Mouse (Mus musculus) T-helper 2 cell (primary cell): Measurements from ENCODE around the gene Edc3.

Source experiments
- in situ Hi-C: fragments of 300-600 bp; cut with MboI, MseI; formaldehyde crosslinking; loops from one replicate; pipeline ENCODE4 v1.15.1; 2025; ENCODE audit warnings: high pct_unique_total_duplicates

Edc3 gene

GRCm38 (mm10) chr9:57760416-57761146 lies 52.2 kb downstream of the Edc3 start:
- in situ Hi-C loops, result loop anchor here (10.0 kb wide), 1 partner anchor 826 kb away; the partner anchor contains the start of gene Imp3

DNA sequence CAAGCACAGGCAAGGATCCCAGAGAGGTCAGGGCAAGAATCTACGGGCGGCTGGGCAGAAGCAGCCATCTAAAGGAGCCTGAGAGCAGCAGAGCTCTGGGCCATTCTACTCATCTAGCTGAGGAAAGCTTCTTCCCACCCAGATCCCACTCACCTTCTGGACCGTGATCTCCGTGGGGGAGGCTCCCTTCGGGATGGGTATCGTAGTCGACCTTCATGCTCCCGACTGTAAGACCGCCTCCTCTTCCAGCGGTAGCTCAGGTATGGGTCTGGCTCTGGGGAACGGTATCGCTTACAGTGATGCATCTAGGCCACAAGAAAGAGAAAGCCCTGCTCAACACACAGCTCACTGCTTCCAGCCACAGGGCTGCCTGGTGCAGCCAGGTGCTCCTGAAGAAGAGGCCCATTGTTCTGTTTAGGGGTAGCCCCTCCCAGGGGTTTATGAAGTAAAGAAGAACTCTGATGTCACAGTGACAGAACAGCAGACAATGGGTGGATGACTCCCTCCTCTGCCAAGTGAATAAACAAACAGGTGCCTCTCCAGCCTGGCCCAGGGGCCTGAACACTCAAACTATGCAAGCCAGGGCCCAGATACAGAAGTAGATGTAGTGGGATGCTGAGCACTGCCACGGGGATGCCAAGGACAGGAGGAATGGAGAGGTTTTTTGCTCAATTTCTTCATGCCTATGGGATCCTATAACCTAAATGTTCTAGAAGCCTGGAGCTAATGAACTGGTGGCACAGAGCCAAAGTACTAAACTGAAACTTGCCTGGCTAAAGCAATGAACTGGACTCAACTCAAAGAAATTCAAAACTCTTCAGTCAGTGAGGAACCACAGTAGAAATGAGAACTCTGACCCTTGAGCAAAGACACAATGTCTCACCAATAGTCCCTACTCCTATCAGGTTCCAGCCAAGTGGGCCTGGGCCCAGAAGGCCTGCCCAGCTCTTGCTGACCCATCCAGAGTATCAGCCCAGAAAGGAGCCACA lies 53.5 kb downstream of the Edc3 start:
- in situ Hi-C loops, result loop anchor here (10.0 kb wide), 1 partner anchor 827 kb away; the partner anchor contains the start of gene Imp3

GRCm38 (mm10) chr9:57762563-57762991 lies 54.2 kb downstream of the Edc3 start:
- in situ Hi-C loops, result loop anchor here (10.0 kb wide), 1 partner anchor 828 kb away; the partner anchor contains the start of gene Imp3

DNA sequence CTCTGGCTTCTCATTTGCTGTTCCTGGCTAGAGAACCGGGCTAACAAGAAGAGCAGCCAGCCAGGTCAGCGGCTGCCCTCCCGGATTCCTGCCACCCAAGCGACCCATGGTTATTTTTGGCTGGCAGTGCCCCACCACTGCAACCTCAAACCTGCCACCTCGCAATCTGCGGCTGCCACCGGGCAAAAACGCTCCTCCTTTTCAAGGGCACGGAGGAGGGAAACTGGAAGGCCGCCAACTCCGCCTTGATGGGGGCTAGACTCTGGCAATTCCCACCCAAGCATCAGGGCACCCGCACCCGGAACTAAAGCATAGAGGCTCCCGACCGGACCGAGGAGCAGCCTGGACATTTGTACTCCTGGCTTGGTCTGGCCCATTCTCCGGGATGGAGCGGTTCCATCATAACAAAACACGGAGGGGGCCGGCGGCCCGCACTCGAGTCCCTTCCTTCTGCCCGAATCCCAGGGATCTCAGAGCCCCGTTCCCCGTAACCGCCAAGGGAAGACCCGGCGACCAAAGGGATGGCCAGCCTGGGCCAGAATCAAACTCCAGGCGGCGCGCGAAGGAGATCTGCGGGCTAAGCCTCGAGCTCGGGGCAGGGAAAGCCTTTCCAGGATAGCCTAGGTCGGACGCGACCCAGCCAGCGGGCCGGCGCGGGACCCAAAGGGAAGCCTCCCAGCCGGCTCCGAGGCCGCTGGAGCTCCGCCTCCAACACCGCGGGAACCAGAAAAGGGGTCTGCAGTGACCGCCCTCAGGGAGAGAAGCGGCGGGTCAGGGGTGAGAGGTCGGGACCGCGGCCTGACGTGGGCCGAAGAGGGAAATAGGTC lies 56.0 kb downstream of the Edc3 start:
- in situ Hi-C loops, result loop anchor here (10.0 kb wide), 1 partner anchor 830 kb away; the partner anchor contains the start of gene Imp3

DNA sequence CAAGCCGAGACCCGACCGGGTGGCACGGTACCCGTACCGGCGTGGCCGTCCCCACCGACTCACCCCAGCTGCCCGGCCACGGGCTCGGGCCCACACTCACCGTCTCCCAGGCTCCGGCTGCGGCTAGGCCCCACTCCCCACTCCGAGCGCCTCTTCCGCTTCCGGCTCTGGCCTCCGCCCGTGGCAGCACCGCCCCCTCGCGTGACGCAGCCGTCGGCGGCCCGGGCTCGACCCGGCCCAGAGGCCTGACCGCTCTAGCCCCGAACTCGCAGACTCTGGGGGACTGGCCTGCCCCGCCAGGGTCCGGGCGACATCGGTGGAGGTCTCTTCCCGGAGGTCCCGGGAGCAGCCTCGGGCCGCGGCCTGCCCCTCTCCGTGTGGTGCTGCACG lies 56.6 kb downstream of the Edc3 start:
- in situ Hi-C loops, result loop anchor here (10.0 kb wide), 1 partner anchor 830 kb away; the partner anchor contains the start of gene Imp3

GRCm38 (mm10) chr9:57765364-57766351 lies 57.3 kb downstream of the Edc3 start, which contains the start of gene Clk3:
Gene Clk3 (minus strand): TSS chr9:57765860.
- in situ Hi-C loops, result loop anchor here (10.0 kb wide), 1 partner anchor 831 kb away; the partner anchor contains the start of gene Imp3

DNA sequence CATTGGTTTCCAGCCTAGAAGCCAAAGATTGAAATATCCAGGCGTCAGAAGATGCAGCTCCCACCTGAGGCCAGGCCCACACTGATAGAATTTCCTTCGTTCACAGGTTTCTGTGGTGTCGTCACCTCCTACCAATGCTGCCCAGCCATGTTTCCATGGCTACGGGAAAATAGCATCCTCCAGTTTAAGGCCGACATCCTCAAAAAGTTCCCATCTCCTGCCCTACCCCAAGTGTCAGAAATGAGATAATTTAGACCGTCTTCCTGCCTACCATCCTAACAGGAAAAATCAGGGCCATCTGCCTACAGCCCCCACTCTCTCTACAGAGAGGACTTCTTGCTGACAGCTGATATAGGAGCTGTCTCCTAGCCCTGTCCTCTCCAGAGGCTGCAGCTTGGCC lies 58.1 kb downstream of the Edc3 start:
- in situ Hi-C loops, result loop anchor here (10.0 kb wide), 1 partner anchor 832 kb away; the partner anchor contains the start of gene Imp3

DNA sequence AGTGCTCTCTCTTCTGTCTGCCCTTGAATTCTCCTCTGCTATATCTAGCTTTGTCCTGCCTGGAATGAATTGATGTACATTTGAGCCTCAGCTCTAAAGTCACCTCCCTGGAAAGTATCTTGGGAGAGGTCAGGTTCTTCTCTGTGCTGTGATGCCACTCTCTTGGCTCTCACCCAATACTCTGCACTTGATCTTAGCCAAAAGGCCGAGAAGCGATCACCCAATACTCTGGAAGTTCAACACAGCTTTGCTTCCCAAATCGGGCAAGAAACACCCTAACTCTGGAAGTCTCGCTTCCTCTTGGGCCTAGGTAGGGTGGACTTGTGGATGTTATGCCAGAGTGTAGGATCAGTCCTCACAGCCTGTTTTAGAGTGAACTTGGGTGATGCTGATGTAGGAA lies 58.9 kb downstream of the Edc3 start:
- in situ Hi-C loops, result loop anchor here (10.0 kb wide), 1 partner anchor 832 kb away; the partner anchor contains the start of gene Imp3

DNA sequence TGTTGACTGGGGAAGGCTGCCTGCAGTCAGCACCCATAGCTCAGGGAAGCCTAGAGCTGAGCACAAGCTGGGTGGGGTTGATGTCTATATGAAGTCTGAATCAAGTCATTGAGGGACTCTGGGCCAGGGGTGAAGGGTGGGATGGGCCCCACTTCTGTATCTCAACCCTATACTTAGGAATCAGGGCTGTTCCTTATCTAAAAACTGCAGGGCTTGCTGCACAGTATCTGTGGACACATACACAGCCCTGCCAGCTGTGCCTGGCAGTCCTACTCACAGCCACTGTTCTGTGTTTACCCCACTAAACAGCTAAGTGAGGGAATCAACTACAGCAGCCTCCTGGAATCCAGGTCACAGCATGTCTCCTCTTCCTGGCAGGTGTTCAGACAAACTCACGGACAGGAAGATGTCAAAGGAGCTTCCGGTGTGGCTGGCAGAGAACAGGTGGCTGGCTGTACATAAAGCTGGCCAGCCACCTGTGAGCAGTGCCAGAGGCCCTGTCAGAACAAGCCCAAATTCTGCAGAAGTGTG lies 61.3 kb downstream of the Edc3 start:
- in situ Hi-C loops, result loop anchor here (10.0 kb wide), 1 partner anchor 835 kb away; the partner anchor contains the start of gene Imp3

- in situ Hi-C loops, result no loop called here
These were observed 61.9 kb downstream of the Edc3 start for GRCm38 (mm10) chr9:57770214-57770613.

DNA sequence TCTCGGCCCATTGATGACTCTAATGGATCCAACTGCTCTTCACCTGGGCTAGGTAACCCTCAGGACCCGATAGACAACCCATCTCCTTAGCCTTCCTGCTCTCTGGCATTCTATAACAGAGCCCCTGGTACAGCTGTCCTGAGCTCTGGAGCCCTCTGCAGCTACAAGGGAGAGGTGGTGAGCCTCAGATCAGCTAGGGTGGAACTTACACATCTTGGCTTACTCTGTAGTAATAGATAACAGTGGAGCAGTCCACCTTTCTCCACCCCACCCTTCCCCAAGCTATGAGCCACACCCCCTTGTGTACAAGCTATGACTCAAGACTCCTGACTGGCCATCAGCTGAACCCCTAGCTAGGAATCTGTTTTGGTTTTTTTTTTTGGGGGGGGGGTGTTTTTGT lies 62.5 kb downstream of the Edc3 start:
- in situ Hi-C loops, result no loop called here

DNA sequence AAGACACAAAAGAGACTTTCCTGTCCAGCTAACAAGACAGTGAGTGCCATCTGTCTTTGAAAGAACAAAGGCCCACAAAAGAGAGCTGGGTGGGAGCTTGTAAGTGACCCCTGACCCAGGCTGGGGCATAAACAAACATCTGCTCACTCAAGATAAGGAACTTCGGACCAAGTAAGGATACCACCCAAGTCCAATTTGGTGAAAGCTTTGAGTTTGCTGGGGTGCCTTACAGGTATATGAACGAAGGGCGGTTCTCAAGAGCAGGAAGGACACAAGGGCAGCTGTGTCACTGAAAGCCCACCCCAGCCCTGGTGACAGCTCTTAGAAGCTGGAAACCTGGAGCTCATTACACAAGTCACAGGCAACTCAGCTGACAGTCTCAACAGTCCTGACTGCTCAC lies 65.4 kb downstream of the Edc3 start:
- in situ Hi-C loops, result no loop called here

DNA sequence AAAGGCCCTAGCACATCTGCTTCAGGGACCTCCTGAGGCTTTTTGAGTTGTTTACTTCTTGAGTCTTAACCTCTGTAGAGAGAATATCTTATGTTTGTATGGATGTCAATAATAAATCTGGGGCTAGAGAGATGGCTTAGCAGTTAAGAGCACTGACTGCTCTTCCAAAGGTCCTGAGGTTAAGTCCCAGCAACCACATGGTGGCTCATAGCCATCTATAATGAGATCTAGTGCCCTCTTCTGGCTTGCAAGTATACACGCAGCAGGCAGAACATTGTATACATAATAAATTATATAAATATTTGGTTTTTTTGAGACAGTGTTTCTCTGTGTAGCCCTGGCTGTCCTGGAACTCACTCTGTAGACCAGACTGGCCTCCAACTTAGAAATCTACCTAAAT lies 65.8 kb downstream of the Edc3 start:
- in situ Hi-C loops, result no loop called here

DNA sequence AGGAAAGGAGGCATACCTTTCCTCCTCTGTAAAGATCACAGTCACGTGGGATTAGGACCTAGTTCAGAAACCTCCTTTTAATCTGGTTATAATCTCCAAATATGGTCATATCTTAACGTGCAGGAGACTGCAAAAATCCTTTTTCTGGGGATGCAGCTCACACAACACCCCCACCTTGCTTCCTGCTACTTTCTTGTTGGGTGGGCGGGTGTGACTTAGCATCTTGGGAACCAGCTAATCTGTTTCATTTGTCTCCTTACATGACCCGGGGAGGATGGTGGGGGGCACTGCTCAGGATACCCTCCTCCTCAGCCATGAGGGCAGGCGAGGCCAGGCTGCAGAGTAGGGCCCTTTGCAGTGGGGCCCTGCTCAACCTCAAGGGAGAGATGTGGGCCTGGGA lies 66.7 kb downstream of the Edc3 start:
- in situ Hi-C loops, result no loop called here

DNA sequence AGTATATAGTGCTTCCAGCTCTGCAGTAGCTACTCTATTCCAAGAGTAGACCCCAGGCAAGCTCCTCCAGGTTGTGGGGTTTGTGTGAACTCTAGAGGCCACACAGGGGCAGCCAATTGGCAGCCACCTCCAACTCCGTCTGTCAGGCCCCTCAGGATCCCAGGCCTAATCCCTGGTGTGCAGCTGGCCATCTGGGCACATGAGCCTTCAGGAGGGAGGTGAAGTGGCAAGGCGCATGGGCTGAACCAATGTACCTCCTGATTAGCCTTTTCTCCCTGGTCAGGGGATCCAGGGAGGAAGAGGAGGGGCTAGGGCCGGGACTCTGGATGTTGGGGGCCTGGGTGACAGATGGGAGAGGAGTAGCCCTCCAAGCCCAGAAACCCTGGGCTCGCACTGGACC lies 67.4 kb downstream of the Edc3 start:
- in situ Hi-C loops, result no loop called here

GRCm38 (mm10) chr9:57782656-57783055 lies 74.3 kb downstream of the Edc3 start:
- in situ Hi-C loops, result no loop called here

- in situ Hi-C loops, result no loop called here
These were observed 81.4 kb downstream of the Edc3 start for GRCm38 (mm10) chr9:57789733-57790132.

- in situ Hi-C loops, result no loop called here
These were observed 89.1 kb downstream of the Edc3 start for GRCm38 (mm10) chr9:57797456-57797855.

DNA sequence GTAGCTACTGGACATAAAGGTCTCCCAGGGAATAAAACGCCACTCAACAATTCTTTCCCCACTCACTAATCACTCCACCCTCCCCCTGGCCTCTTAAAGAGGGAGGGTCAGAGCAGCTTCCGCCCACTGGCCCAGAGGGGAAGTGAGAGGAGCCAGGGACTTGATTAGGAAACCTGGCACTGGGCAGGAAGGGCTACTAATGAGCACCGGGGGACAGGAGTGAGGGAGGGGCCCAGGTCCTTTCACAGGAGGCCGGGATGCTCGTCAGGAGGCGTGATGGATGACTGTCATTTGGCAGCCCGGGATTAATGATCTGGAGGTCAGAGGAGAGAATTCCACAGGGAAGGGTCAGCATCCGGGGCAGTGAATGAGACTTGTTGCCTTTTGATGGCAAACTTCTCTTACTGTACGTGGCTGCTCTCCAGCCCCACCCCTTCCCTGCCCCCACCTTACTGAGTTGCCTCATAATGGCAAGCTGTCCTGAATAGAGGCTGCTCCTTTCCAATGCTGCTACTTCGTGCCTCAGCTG lies 90.4 kb downstream of the Edc3 start:
- in situ Hi-C loops, result no loop called here
